Mouse (Mus musculus): ENCODE measurements around the gene Pdss1.

The Pdss1 gene

GRCm38 (mm10) chr2:22961681-22962080 is 66.4 kb downstream of the Pdss1 start:
- DNase-seq (ENCODE audit: low spot score in 2 of 2), result no peak

DNA sequence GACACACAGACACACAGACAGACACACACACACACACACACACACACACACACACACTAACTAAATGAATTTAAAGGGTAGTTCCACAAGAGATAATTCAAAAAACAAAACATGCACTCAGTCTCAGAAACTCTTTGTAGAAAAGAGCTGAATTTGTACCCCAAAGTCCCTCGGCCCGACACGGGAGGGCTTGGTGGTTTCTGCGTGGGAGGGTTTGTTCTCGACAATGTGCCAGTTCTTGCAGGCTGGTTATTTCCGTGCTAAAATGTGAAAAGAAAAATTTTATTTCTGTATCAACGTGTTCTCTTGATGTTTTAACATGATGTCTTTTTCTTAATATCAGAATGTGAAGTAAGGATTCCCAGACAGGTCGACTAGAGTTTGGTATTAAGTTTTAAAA is 66.9 kb downstream of the Pdss1 start:
- no peak for DNase-seq (ENCODE audit: low spot score in 2 of 2)

DNA sequence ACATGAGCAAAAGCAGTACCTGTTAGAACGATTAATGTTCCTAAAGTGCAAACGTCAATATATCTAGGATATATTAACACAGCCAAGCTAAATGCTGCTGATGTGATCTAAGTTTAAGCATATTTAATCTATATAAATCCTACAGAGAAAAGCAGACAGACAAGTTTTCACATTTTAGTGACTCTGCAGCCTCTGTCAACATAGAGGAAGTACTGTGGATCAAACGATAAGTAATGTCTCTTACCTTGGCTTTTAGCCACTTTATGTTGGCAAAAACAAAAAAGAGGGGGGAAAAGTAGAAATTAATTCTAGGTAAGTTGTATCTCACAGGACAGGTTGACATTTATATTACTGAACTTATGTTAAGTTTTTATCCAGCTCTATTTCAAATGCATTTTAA is 67.6 kb downstream of the Pdss1 start:
- DNase-seq (ENCODE audit: low spot score in 2 of 2), result no peak

GRCm38 (mm10) chr2:22977387-22977973 is 82.2 kb downstream of the Pdss1 start:
- DNase-seq (ENCODE audit: low spot score in 2 of 2), result no peak

- no peak for DNase-seq (ENCODE audit: low spot score in 2 of 2)
Observed at GRCm38 (mm10) chr2:22985973-22986657, 90.8 kb downstream of the Pdss1 start.
